Mouse (Mus musculus) left cerebral cortex, adult 18-20 months (tissue): ENCODE results near the gene Mum1. TPM values are rescaled to one million over a fixed set of nuclear protein-coding genes. Genes with fewer than 3 reads are reported as not detected.
A peak's percentile ranks its signal among the peaks of the same experiment; 100 is the strongest.

ENCODE experiments used
- DNase-seq, 2 experiments: peaks; one replicate each; pipeline ENCODE4 v3.0.0; 2021 to 2022; ENCODE audit warnings: low spot score in 2 of 2, mixed read lengths in 1 of 2
- long read RNA-seq, 2 experiments: library from polyadenylated mRNA; stranded (forward); transcript quantifications; one replicate each; pipeline ENCODE4 v2.0.0; 2021
- total RNA-seq, 2 experiments: library from RNA; stranded (reverse); gene quantifications; 2 replicates each; pipeline ENCODE4 v1.2.3; 2021

The Mum1 gene
- total RNA-seq, result 10 to 100 TPM; 32.2 to 39.3 TPM
- long read RNA-seq, experiment 1, transcript Mum1-201 (14 exons, 2,640 nt), result major isoform, 11 of 45 reads
- long read RNA-seq, experiment 1, partial matches to known transcripts, result 18 of 45 reads
- long read RNA-seq, experiment 1, other reads (novel, unspliced or antisense), result 16 of 45 reads
- long read RNA-seq, experiment 2, transcript Mum1-201 (14 exons, 2,640 nt), result major isoform, 13 of 40 reads
- long read RNA-seq, experiment 2, partial matches to known transcripts, result 11 of 40 reads
- long read RNA-seq, experiment 2, other reads (novel, unspliced or antisense), result 16 of 40 reads

DNA sequence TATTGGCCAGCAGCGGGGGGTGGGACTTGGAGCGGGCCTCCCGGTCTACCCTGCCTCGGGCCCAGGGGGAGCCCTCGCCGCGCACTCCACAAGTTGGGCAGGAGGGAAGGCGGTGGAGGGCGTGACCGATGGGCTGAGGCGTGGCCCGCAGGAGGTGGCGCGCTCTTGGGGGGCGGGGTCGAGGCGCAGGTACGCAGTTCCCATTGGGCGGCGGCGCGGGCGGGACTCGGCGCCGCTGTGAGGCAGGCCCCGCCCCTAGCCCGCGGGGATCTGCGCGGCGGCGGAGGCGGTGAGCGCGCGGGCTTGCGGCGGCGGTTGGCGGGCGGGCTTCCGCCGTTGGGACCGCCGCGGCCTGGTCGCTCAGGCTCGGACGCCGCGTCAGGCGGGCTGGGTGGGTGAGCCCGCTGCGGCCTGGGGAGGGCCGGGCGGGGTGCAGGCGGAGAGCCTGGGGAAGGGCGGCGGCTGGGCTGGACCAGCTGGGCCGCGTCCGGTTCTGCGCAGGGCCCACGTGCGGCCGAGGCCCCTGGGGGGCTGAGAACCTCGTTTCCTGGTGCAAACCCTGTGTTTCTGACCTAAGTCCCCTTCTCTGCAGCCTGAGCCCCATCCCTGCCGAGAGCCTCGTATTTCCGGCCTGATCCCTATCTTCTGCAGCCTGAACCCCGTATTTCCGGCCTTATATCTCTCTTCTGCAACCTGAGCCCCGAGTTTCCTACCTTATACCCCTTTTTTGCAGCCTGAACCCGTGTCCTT is at the start of gene Mum1:
Gene Mum1, plus strand, starts transcription at position 19 of the 750 bp plus-strand sequence.
- DNase-seq, result peak; percentile 98 to 99

GRCm38 (mm10) chr10:80177441-80178279 is 48.6 kb upstream of the Mum1 start:
- no peak for DNase-seq

DNA sequence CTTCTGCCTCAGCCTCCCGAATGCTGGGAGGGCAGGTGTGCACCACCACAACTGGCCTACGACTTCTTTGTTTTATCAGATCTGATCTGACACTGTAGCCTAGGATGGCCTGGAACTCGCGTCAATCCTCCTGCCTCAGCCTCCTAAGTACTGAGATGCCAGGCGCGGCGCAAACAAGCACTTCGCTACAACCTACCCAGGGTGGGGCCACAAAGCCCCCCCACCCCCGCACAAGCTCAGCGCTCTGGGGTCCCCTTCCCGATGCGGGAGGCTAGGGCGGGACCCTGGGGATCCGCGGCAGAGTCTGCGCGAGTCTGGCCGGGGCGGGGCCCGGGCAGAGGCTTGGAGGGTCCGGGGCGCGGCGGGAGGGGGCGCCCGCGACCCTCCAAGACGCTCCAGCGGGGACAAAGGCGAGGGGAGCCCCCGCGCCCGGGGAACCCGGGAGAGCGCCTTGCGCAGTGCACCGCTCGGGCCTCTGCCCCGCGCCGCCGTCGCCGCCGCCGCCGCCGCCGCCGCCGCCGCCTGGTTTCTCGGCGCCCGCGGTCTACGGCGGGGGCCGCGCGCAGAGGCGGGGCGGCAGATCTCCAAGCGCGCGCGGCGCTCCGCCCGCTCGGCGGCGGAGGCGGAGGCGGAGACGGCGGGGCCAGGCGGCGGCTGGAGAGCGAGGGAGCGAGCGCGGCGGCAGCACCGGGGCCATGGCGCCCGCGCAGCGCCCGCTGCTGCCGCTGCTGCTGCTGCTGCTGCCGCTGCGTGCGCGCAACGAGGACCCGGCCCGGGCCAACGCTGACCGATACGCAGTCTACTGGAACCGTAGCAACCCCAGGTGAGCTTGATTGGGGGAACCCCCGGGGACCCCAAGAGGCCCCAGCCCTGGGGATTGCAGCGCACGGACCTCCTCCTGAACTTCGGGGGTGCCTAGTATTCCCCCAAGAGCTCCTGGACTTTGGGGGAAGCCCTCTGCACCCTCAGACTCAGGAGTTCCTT is 46.9 kb upstream of the Mum1 start, which contains the start of gene Efna2:
Gene Efna2, plus strand, starts transcription at position 415 of the 984 bp plus-strand sequence.
- peak in 1 of 2 experiments; percentile 62 for DNase-seq

GRCm38 (mm10) chr10:80180288-80180687 is 45.9 kb upstream of the Mum1 start:
- no peak for DNase-seq

DNA sequence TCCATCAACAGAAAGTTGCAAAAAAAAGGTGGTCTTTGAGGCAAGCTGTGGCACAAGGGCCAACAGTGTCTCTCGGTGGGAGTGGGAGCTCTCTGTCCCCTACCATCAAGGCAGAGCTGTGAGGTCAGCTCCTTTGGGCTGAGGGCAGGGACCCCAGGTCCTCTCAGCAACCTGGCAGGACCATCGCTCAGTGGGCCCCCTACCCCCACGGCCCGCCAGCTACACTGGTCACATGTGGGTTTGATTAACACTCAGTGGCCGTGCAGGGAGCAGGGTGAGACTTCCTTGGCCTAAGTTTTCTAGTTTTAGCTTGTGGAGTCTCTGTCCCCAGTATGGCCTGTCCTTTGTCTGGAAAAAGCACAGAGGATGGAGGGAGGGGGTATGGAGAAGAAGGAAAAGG is 45.4 kb upstream of the Mum1 start:
- no peak for DNase-seq

DNA sequence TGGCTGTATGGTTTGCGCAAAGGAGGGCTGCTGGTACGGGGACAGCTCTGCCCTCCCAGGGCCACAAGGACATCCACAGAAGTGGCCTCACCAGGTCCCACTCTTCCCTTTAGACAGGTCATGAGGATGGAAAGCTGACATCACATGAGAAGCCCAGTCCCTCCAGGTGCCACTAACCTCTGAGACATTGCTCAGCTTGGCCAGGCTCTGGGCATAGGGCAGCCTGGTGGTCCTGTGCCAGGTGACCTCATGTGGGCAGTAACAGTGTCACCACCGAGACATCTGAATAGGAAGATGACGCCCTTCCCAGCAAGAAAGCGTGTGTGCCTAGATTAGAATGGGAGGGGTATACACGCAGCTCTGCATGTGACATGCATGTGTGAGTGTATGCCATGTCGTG is 43.7 kb upstream of the Mum1 start:
- DNase-seq, result no peak

GRCm38 (mm10) chr10:80186649-80187048 is 39.6 kb upstream of the Mum1 start:
- no peak for DNase-seq

GRCm38 (mm10) chr10:80187739-80188138 is 38.5 kb upstream of the Mum1 start:
- DNase-seq, result no peak

- DNase-seq, result no peak
Measured at GRCm38 (mm10) chr10:80188453-80189024, 37.7 kb upstream of the Mum1 start.

- DNase-seq, result no peak
Measured at GRCm38 (mm10) chr10:80189999-80190398, 36.2 kb upstream of the Mum1 start.

DNA sequence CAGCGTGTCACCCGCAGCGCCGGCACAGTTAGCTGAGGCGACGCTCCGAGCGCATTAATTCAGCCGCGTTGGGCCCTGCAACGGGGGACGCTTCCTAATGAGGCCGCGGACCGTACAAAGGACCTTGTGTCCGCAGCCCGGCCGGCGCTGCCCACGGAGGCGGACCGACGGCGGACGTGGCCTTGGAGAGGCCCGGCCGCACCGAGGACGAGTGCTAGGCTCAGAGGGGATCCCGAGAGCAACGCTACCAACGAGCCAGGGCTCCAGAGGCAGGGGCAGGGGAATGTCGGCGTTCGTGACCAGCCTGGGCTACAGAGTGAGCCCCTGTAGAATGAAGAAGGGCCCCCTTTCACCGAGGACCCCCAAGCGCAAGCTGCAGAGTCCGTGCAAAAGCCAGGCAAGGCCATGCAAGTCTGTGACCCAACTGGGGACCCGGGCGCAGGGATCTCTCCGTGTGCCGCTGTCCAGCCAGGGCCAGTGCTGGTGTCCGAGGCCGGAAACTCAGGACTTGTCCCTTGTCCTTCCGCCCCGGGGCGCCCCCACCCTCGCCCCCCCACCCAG is 35.7 kb upstream of the Mum1 start:
- DNase-seq, result peak in 1 of 2 experiments; percentile 41

DNA sequence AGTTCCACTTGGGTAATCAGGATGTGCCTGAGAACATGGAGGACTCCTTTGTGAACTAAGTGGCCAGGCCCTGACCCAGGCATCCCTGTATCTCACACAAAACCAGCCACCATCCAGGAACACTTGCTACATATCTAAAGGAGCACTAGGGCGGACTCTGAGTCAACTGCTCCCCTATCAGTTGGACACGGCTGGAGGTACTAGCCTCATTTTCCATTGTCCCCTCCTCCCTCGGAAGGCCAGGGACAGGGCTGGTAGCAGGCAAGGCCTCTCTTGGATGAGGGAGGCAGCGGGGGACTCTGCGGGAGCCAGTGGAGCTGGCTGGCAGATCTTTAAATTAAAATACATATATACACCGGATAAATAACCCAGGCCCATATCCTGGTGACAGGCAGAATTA is 32.3 kb upstream of the Mum1 start:
- no peak for DNase-seq

GRCm38 (mm10) chr10:80194441-80194840 is 31.8 kb upstream of the Mum1 start:
- no peak for DNase-seq

- no peak for DNase-seq
Measured at GRCm38 (mm10) chr10:80196167-80196566, 30.1 kb upstream of the Mum1 start.

GRCm38 (mm10) chr10:80196778-80197581 is 29.3 kb upstream of the Mum1 start:
- DNase-seq, result no peak

GRCm38 (mm10) chr10:80199440-80200008 is 26.7 kb upstream of the Mum1 start:
- peak; percentile 74 to 80 for DNase-seq

DNA sequence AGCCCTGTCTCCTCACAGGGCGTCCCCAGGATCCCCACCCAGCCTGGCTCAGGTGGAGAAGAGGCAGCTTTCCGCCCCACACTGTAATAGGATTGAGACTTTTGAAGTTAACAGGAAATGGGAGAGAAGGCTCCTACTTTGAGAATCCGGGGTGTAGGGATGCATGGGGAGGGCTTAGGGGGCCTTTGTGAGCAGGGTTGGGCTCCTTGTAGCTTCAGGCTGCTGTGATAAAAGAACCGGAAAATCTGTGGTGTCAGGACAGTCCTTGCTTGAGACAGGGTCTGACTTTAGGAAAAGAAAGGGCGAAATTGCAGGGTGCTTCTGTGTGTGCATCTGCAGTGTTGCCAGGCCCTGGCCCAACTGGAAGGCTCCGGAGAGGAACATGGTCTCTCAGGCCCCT is 25.7 kb upstream of the Mum1 start:
- no peak for DNase-seq

GRCm38 (mm10) chr10:80204055-80204454 is 22.2 kb upstream of the Mum1 start:
- DNase-seq, result no peak
